Mouse (Mus musculus) neural tube, embryonic 14.5 days (tissue): ENCODE data around the gene Wrnip1. TPM values are rescaled to one million over a fixed set of nuclear protein-coding genes. Genes with fewer than 3 reads are reported as not detected.
"Not testable (repeated sequence)": the region's sequence is repeated elsewhere in the genome, so short reads cannot be mapped to it uniquely, and the experiment has no call there.

Experiments
- ATAC-seq: fragments of 200-750 bp; cut with Nextera tagmentation; 2 replicates; pipeline ENCODE4 v1.8.0; 2017; ENCODE audit warnings: low read depth, mild to moderate bottlenecking, moderate TSS enrichment, moderate library complexity
- H3K27ac ChIP-seq: fragments of 300-500 bp; sonication (generic); 2 replicates; pipeline ENCODE4 v1.5.1; 2014; ENCODE audit warnings: low read depth, mild to moderate bottlenecking, control low read depth, low read length, moderate library complexity, mixed read lengths
- H3K27me3 ChIP-seq: fragments of 300-500 bp; sonication (generic); 2 replicates; pipeline ENCODE4 v1.6.1; 2014; ENCODE audit warnings: low read length; ENCODE audit not compliant: control insufficient read depth, insufficient read depth
- H3K36me3 ChIP-seq: fragments of 300-500 bp; sonication (generic); 2 replicates; pipeline ENCODE4 v1.6.1; 2014; ENCODE audit warnings: low read length, mixed read lengths; ENCODE audit not compliant: control insufficient read depth, insufficient read depth
- H3K4me1 ChIP-seq: fragments of 300-500 bp; sonication (generic); 2 replicates; pipeline ENCODE4 v1.6.1; 2014; ENCODE audit warnings: low read length; ENCODE audit not compliant: control insufficient read depth, insufficient read depth
- H3K4me2 ChIP-seq: fragments of 300-500 bp; sonication (generic); 2 replicates; pipeline ENCODE4 v1.6.1; 2014; ENCODE audit warnings: mild to moderate bottlenecking, low read depth, low read length, control low read depth
- H3K4me3 ChIP-seq: fragments of 300-500 bp; sonication (generic); 2 replicates; pipeline ENCODE4 v1.5.1; 2014; ENCODE audit warnings: low read depth, low read length, control low read depth, mixed read lengths
- H3K9ac ChIP-seq: fragments of 300-500 bp; sonication (generic); replicated peaks from 2 replicates; pipeline ENCODE4 v1.6.1; 2014; ENCODE audit warnings: low read depth, mild to moderate bottlenecking, control low read depth, low read length, mixed read lengths
- H3K9me3 ChIP-seq: fragments of 300-500 bp; sonication (generic); 2 replicates; pipeline ENCODE4 v1.6.1; 2016; ENCODE audit warnings: low read length; ENCODE audit not compliant: control insufficient read depth
- WGBS: fragments of 180-500 bp; shearing (Covaris S2); extraction: QIAGEN DNeasy Blood & Tissue Kit; methylation state at CpG from one replicate; pipeline ENCODE4 v1.1.7; 2014; 5-methylcytosine and 5-hydroxymethylcytosine counted together
- polyA plus RNA-seq: library from polyadenylated mRNA; unstranded; fragments of >200 nt; fragmentation: Nextera tagmentation; extraction: Ambion mirVana; gene quantifications from 2 replicates; pipeline ENCODE4 v1.2.1, GENCODE M21; 2014

Gene Wrnip1
- polyA plus RNA-seq, 1 experiment from 2014 or later = 29.0 TPM

DNA sequence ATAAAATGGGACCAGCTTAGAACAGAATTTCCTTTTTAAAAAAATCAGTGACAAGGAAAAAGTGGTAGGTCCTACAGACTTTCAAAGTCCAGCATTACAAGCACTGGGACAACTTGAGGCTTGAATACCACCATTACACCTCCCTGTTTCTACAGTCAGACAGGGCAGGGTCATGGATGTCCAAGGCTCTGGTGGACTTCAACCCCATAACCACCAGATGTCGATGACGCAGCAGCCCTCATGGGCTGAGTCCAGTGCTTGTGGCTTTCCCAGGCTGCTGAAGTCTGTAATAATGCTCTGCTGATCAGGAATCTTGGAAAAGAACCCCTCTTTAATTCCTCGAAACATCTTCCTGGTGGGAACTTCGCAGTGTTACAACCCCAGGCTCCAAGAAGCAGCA is 50.7 kb downstream of the Wrnip1 start:
- WGBS = 95% methylated on average over 4 of the region's 4 CpGs
- no peak for ATAC-seq

DNA sequence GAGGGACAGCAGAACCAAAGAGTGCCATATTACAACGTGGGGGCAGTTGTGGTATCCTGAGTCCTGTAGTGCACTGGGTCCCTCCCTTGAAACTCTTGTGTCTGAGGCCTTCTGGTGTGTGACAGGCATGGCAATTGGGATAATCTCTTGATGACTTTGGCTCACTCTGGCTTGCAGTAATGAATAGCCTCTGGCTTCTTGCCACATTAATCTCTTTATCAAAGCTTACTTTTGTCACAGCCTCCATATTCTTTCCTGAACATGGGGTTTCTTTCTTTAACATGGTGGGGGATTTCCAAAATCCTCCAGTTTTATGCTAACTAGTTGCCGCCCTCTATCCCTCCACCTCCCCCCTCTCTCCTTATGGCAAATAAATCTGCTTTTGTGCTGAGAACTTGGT is 51.2 kb downstream of the Wrnip1 start:
- H3K4me2 ChIP-seq = no peak overlapping the region
- 56% methylated on average over 2 of the region's 2 CpGs for WGBS
- ATAC-seq = no peak
- no peaks in the 10 kb centered on the region for H3K4me1 ChIP-seq
- H3K9ac ChIP-seq = no peak overlapping the region
- H3K27ac ChIP-seq = no peak overlapping the region
- H3K36me3 ChIP-seq = no peaks in the 10 kb centered on the region
- no peak overlapping the region for H3K4me3 ChIP-seq
- H3K27me3 ChIP-seq = no peaks in the 10 kb centered on the region
- no peaks in the 10 kb centered on the region for H3K9me3 ChIP-seq

More for the DNA sequence above, 50.7 kb downstream of the Wrnip1 start:
- no peak overlapping the region for H3K27ac ChIP-seq
- no peaks in the 10 kb centered on the region for H3K36me3 ChIP-seq
- H3K4me2 ChIP-seq = no peak overlapping the region
- no peaks in the 10 kb centered on the region for H3K27me3 ChIP-seq
- H3K9ac ChIP-seq = no peak overlapping the region
- no peak overlapping the region for H3K4me3 ChIP-seq
- H3K9me3 ChIP-seq = no peaks in the 10 kb centered on the region
- H3K4me1 ChIP-seq = no peaks in the 10 kb centered on the region

DNA sequence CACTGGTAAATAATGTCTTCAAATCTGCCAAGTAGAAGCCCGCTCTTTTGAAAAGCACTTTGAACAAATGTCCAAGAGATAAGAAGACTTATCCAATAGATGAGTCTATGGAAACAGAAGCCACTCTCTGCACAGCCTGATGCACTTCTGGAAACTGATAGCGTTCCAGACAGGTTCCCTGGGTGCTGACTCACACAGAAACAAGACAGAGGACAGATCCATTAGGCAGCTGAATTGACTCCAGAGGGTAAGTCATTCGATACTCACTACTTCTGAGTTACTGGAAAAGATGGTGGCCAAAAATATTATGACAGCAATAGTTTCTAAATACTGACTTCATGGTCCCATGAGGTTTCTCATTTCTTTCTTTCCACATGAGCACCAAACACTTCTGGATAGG is 59.0 kb downstream of the Wrnip1 start:
- Histone ChIP-seq H3K4me2 (no peak overlapping the region), H3K9me3 (no peaks in the 10 kb centered on the region), H3K4me1 (no peaks in the 10 kb centered on the region), H3K4me3 (no peak overlapping the region), H3K27ac (no peak overlapping the region), H3K9ac (no peak overlapping the region), H3K27me3 (no peaks in the 10 kb centered on the region), H3K36me3 (no peaks in the 10 kb centered on the region)
- ATAC-seq = no peak
- 80% methylated on average over 3 of the region's 3 CpGs for WGBS

DNA sequence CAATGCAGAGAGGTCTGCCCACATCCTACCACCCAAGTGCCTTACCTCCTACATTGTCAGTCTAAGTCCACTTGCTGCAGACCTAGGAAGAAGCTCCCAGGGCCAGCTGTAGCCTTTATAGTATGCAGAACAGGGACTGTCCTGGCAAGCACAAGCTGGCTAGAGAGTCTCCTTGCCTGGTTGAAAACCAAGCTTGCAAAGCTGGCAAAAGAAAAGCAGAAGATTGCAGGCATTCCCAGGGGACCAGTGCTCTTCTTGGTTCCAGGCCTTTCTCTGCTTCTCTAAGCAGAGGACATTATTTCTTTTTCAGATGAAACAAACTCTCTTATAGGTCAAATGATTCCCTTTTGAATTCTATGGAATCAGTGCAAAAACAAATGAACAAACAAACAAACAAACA is 61.6 kb downstream of the Wrnip1 start:
- Histone ChIP-seq H3K9me3 (no peaks in the 10 kb centered on the region), H3K27ac (no peak overlapping the region), H3K4me2 (no peak overlapping the region), H3K4me1 (no peaks in the 10 kb centered on the region), H3K27me3 (no peaks in the 10 kb centered on the region), H3K36me3 (no peaks in the 10 kb centered on the region), H3K4me3 (no peak overlapping the region), H3K9ac (no peak overlapping the region)
- no peak for ATAC-seq

DNA sequence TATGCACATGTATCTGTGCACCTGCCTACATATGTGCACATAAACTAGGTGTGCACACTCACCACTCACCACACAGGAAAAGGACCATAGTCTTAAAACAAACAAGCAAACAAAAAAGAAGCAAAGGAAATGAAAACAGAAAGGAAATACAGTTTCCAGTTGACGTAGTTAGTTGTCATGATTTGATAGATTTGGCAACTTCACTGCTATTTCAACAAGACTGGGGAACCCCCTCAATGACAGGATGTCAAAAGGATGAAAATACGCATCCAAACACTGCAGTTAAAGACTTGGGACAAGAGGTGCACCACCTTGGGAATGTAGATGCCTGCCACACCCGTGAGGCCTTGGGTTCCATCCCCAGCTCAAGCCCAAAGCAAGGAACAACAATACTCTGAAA is 62.7 kb downstream of the Wrnip1 start:
- not testable (repeated sequence) for H3K9me3 ChIP-seq, H3K4me3 ChIP-seq, H3K27me3 ChIP-seq, ATAC-seq, H3K4me1 ChIP-seq, H3K4me2 ChIP-seq, H3K27ac ChIP-seq, H3K9ac ChIP-seq, H3K36me3 ChIP-seq
- WGBS = 78% methylated on average over 2 of the region's 3 CpGs

DNA sequence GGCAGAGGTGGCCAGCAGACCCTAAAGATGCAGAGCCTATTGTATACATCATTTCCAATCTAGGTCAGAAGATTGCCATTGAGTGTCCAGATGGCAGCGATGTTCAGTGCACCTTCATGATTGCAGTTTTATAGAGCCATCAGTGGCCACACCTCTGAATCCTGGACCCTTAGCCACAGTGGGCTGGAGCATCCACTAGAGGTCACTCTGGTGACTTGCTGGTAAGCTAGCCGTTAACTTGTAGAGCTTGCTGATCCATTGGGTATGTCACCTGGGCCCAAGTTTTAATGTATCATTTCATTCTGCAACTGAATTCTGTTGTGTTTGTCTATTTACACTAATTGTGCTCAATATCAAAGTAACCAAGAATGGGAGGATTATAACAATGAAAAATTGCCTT is 63.8 kb downstream of the Wrnip1 start:
- Histone ChIP-seq H3K4me3 (no peak overlapping the region), H3K9ac (no peak overlapping the region), H3K4me1 (no peaks in the 10 kb centered on the region), H3K36me3 (no peaks in the 10 kb centered on the region), H3K4me2 (no peak overlapping the region), H3K27me3 (no peaks in the 10 kb centered on the region), H3K9me3 (no peaks in the 10 kb centered on the region), H3K27ac (no peak overlapping the region)
- no peak for ATAC-seq
- 81% methylated on average over 2 of the region's 2 CpGs for WGBS

DNA sequence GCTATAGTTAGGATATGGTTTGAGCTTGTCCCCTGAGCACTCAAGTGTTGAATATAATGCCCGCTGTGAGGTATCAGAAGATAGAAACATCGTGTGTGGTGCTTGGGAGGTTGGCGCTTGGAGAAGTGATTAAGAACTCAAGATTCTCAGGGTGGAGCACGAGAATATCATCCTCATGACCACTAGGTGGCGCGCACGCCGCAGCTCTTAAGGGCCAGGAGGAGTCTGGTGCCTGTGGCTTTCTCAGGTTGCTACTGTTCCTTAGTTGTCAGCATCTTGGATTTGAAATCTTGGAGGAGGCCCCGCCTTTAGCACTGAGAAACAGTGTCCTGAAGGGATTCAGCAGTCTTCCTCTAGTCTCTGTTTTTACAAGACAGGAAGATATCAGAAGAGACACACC is 64.6 kb downstream of the Wrnip1 start:
- 10% methylated on average over 9 of the region's 9 CpGs for WGBS
- ATAC-seq = peak; percentile 88
- H3K9ac ChIP-seq = no peak overlapping the region
- no peaks in the 10 kb centered on the region for H3K4me1 ChIP-seq
- H3K27ac ChIP-seq = no peak overlapping the region
- no peaks in the 10 kb centered on the region for H3K27me3 ChIP-seq
- no peak overlapping the region for H3K4me3 ChIP-seq
- no peaks in the 10 kb centered on the region for H3K36me3 ChIP-seq
- H3K4me2 ChIP-seq = no peak overlapping the region
- H3K9me3 ChIP-seq = no peaks in the 10 kb centered on the region

DNA sequence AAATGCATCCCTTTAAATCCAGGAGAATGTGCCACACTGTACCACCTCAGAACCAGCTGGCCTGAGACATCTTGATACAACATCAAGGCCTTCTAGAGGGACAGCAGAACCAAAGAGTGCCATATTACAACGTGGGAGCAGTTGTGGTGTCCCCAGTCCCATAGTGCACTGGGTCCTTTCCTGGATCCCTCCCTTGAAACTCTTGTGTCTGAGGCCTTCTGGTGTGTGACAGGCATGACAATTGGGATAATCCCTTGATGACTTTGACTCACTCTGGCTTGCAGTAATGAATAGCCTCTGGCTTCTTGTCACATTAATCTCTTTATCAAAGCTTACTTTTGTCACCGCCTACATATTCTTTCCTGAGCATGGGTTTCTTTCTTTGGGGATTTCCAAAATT is 65.2 kb downstream of the Wrnip1 start:
- 61% methylated on average over 2 of the region's 2 CpGs for WGBS
- ATAC-seq = no peak
- Histone ChIP-seq H3K4me3 (no peak overlapping the region), H3K27me3 (no peaks in the 10 kb centered on the region), H3K27ac (no peak overlapping the region), H3K9me3 (no peaks in the 10 kb centered on the region), H3K36me3 (no peaks in the 10 kb centered on the region), H3K9ac (no peak overlapping the region), H3K4me1 (no peaks in the 10 kb centered on the region), H3K4me2 (no peak overlapping the region)

DNA sequence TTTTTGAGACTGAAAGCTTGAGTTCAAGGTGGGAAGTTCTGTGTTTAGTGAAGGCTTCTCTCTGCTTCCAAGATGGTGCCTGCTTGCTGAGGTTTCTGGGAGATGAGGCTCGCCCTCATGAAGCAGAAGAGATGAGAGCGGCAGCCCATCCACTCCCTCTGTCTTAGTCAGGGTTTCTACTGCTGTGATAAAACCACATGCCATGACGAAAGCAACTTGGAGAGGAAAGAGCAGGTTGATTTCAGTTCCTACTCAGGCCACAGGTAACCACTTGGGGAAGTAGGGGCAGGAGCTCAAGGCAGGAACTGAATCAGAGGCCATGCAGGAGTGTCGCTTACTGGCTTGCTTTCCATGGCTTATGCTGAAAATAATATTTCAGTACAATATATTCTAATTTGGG is 66.4 kb downstream of the Wrnip1 start:
- H3K27ac ChIP-seq, H3K4me2 ChIP-seq, H3K9ac ChIP-seq, H3K4me1 ChIP-seq, H3K9me3 ChIP-seq, ATAC-seq, H3K36me3 ChIP-seq, H3K4me3 ChIP-seq, H3K27me3 ChIP-seq: not testable (repeated sequence)
- 86% methylated on average over 4 of the region's 4 CpGs for WGBS

DNA sequence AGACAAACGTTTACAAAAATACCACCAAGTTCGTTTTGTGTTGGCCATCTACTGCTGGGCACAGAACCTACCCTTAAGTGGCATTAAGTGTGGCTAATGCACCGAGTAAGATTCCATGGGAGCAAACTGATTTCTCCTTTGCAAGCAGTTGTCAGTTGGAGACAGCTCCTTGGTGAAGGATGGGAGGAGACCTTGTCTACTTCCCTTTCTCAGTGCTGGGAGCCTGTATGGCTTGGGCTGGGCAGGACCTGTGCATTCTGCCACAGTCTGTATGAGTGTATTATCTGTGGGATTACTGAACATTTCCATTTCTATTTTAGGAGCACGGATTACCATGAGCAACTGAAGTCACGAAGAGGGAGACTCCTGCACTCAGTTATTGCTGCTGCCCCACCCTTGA is 67.0 kb downstream of the Wrnip1 start:
- Histone ChIP-seq H3K36me3 (no peaks in the 10 kb centered on the region), H3K27me3 (no peaks in the 10 kb centered on the region), H3K4me1 (no peaks in the 10 kb centered on the region), H3K4me3 (no peak overlapping the region), H3K9ac (no peak overlapping the region), H3K27ac (no peak overlapping the region), H3K4me2 (no peak overlapping the region), H3K9me3 (no peaks in the 10 kb centered on the region)
- WGBS = 83% methylated on average over 5 of the region's 5 CpGs
- ATAC-seq = no peak
